Mouse (Mus musculus) intestine, embryonic 16.5 days (tissue): ENCODE data around the gene Arsg. TPM values are rescaled to one million over a fixed set of nuclear protein-coding genes. Genes with fewer than 3 reads are reported as not detected.
"Not testable (repeated sequence)": the region's sequence is repeated elsewhere in the genome, so short reads cannot be mapped to it uniquely, and the experiment has no call there.

ENCODE experiments used
- ATAC-seq: fragments of 200-750 bp; cut with Nextera tagmentation; 2 replicates; pipeline ENCODE4 v1.8.0; 2017; ENCODE audit warnings: moderate TSS enrichment, moderate library complexity
- H3K27ac ChIP-seq: fragments of 300-500 bp; sonication (generic); 2 replicates; pipeline ENCODE4 v1.5.1; 2014; ENCODE audit warnings: mild to moderate bottlenecking, low read length
- H3K27me3 ChIP-seq: fragments of 300-500 bp; sonication (generic); replicated peaks from 2 replicates; pipeline ENCODE4 v1.6.1; 2014; ENCODE audit warnings: low read length, control low read depth, mixed read lengths; ENCODE audit not compliant: control insufficient read depth, insufficient read depth
- H3K36me3 ChIP-seq: fragments of 300-500 bp; sonication (generic); 2 replicates; pipeline ENCODE4 v1.6.1; 2014; ENCODE audit warnings: low read length, control low read depth; ENCODE audit not compliant: control insufficient read depth, insufficient read depth
- H3K4me1 ChIP-seq: fragments of 300-500 bp; sonication (generic); 2 replicates; pipeline ENCODE4 v1.6.1; 2014; ENCODE audit warnings: low read length, control low read depth, mixed read lengths; ENCODE audit not compliant: control insufficient read depth, insufficient read depth
- H3K4me2 ChIP-seq: fragments of 300-500 bp; sonication (generic); 2 replicates; pipeline ENCODE4 v1.6.1; 2014; ENCODE audit warnings: low read depth, low read length, control low read depth
- H3K4me3 ChIP-seq: fragments of 300-500 bp; sonication (generic); 2 replicates; pipeline ENCODE4 v1.5.1; 2014; ENCODE audit warnings: mild to moderate bottlenecking, low read length
- H3K9ac ChIP-seq: fragments of 300-500 bp; sonication (generic); 2 replicates; pipeline ENCODE4 v1.6.1; 2014; ENCODE audit warnings: low read depth, low read length
- H3K9me3 ChIP-seq: fragments of 300-500 bp; sonication (generic); 2 replicates; pipeline ENCODE4 v1.6.1; 2016; ENCODE audit warnings: low read length, control low read depth; ENCODE audit not compliant: control insufficient read depth
- WGBS: fragments of 180-500 bp; shearing (Covaris S2); extraction: QIAGEN DNeasy Blood & Tissue Kit; methylation state at CpG from one replicate; pipeline ENCODE4 v1.1.7; 2014; 5-methylcytosine and 5-hydroxymethylcytosine counted together
- polyA plus RNA-seq: library from polyadenylated mRNA; unstranded; fragments of >200 nt; fragmentation: Nextera tagmentation; extraction: Ambion mirVana; gene quantifications from 2 replicates; pipeline ENCODE4 v1.2.1, GENCODE M21; 2015

Arsg gene
- polyA plus RNA-seq, 1 experiment from 2014 or later: 3.1 TPM

DNA sequence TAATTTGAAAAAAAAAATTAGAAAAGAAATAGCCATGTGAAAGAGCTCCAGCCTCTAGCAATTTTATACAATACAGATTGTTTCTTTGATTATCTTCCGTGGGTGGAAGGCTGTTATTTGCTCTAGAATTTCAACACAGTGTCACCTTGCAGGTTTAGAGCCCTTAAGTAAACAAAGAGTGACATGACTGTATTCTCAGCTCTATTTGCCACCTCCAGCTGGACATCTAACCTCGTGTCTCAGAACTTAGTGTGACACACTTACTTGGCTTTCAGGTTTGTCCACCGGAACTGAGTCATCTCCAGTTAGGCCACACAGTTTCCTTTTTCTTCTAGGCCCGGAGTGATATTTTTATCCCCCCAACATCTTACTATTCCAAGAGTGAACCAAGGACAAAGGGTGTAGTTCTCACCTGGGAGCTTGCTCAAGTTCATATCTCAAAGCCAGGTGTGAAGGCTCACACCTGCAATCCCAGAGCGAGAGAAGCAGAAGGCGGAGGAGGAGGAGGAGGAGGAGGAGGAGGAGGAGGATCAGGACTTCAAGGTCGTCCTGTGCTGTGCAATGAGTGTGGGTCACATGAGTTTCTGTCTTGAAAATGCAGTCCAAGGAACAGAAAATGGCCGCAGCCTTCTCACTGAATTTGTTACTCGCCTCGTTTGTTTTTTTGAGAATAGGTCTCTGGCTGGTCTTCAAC lies 15.0 kb downstream of the Arsg start:
- ATAC-seq: peak; percentile 71
- Histone ChIP-seq H3K4me2 (no peak overlapping the region), H3K27me3 (no peaks in the 10 kb centered on the region), H3K27ac (0 out of 2 replicates have a peak overlapping the region, but pooled peaks have one; percentile 44), H3K9me3 (no peaks in the 10 kb centered on the region), H3K36me3 (no peaks in the 10 kb centered on the region), H3K4me3 (no peak overlapping the region), H3K4me1 (no peaks in the 10 kb centered on the region), H3K9ac (no peak overlapping the region)
- 73% methylated on average over 10 of the region's 10 CpGs for WGBS

GRCm38 (mm10) chr11:109489763-109490162 lies 16.6 kb downstream of the Arsg start:
- H3K9ac ChIP-seq: no peak overlapping the region
- H3K4me2 ChIP-seq: no peak overlapping the region
- no peaks in the 10 kb centered on the region for H3K9me3 ChIP-seq
- H3K4me3 ChIP-seq: no peak overlapping the region
- H3K27me3 ChIP-seq: no peaks in the 10 kb centered on the region
- H3K27ac ChIP-seq: no peak overlapping the region
- H3K36me3 ChIP-seq: no peaks in the 10 kb centered on the region
- ATAC-seq: no peak
- H3K4me1 ChIP-seq: peaks cover 3% of the 10 kb centered on the region; the same call in 1 of the 2 replicates
- WGBS: 71% methylated on average over 2 of the region's 2 CpGs

DNA sequence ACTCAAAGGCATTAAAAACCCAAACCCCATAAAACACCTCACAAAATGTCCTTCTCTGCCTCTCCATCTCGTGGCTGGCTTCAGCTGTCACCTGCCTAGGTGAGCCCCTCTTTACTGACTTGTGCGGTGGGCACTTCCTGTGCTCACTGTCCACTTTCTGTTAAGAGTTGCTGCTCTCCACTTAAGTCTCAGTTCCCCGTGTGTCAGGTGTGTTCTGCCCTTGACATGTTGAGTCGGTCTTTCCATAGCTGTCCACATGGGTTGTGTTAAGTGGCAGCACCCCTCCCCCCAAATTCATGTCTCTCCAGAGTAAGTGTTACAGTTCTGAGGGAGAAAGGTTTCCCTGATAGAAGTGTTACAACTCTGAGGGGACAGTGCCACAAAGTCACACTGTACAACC lies 18.7 kb downstream of the Arsg start:
- Histone ChIP-seq H3K27me3 (no peaks in the 10 kb centered on the region), H3K4me2 (no peak overlapping the region), H3K36me3 (no peaks in the 10 kb centered on the region), H3K4me3 (no peak overlapping the region), H3K9ac (no peak overlapping the region), H3K4me1 (peaks cover 14% of the 10 kb centered on the region), H3K27ac (no peak overlapping the region), H3K9me3 (no peaks in the 10 kb centered on the region)
- 85% methylated on average over 4 of the region's 4 CpGs for WGBS
- no peak for ATAC-seq

DNA sequence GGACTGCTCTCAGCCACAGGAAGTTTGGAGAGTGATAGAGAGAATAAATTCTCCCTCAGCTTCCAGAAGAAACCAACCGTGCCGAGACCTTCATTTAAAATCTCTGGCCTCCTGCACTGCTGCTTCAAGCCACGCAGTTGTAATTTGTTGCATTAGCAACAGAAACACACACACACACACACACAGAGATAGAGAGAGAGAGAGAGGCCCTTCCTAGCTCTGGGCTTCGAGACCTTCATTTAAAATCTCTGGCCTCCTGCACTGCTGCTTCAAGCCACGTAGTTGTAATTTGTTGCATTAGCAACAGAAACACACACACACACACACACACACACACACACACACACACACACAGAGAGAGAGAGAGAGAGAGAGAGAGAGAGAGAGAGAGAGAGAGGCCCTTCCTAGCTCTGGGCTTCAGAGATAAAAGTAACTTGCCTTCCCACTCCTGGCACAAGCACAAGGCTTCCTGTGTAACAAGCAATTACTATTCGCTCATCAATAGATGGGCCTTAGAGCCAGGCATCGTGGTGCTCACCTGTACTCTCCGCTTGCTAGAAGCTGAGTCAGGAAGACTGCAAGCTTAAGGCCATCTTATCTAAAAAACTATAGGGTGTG lies 19.8 kb downstream of the Arsg start:
- not testable (repeated sequence) for H3K27me3 ChIP-seq, H3K9ac ChIP-seq, H3K27ac ChIP-seq, ATAC-seq, H3K4me2 ChIP-seq, H3K36me3 ChIP-seq, H3K9me3 ChIP-seq, H3K4me3 ChIP-seq
- 64% methylated on average over 8 of the region's 8 CpGs for WGBS
- peaks cover 17% of the 10 kb centered on the region for H3K4me1 ChIP-seq

- Histone ChIP-seq H3K36me3 (no peaks in the 10 kb centered on the region), H3K9ac (no peak overlapping the region), H3K27me3 (no peaks in the 10 kb centered on the region), H3K27ac (peak overlapping the region; percentile 49; the same call in 1 of the 2 replicates), H3K9me3 (no peaks in the 10 kb centered on the region), H3K4me2 (no peak overlapping the region), H3K4me3 (no peak overlapping the region), H3K4me1 (peaks cover 21% of the 10 kb centered on the region)
- 50% methylated on average over 24 of the region's 24 CpGs for WGBS
- peak; percentile 40 for ATAC-seq
These were observed 22.0 kb downstream of the Arsg start for GRCm38 (mm10) chr11:109494890-109495770.

DNA sequence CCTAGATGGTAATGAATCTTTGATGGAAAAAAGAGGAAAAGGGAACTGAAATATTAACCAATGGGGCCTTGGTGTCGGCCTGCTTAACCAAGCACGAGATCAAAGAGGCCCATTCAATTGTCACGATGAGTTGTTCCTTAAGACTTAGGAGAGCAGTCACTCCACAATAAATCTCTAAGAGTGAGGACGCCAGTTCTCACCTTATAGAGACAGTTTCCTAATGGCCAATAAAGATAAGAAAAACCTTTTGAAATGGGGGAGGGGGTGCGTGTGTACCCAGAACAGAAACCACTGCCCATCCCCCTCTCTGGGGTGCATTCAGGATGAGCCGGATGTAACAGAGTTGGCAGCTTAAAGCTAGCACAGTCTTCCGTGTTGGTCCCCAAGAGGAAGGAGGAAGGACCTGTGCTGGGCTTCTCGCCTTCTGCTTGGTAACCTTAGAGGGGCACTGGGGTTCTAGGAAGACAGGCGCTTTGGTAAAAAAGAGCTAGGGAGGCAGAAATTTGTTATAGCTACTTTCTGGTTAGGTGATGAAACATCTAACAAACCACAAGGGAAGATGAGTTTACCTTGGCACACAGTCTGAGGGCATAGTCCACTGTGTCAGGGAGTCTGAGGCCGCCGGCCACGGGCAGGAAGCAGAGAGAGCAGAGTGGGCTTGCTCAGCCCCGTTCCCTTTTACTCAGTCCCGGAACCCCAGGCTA lies 22.7 kb downstream of the Arsg start:
- 28% methylated on average over 14 of the region's 14 CpGs for whole genome bisulfite sequencing
- H3K4me2 ChIP-seq: no peak overlapping the region
- H3K9me3 ChIP-seq: no peaks in the 10 kb centered on the region
- H3K27ac ChIP-seq: peak overlapping the region; percentile 49; the same call in 1 of the 2 replicates
- ATAC-seq: peak; percentile 55
- no peaks in the 10 kb centered on the region for H3K36me3 ChIP-seq
- H3K27me3 ChIP-seq: no peaks in the 10 kb centered on the region
- H3K9ac ChIP-seq: no peak overlapping the region
- H3K4me3 ChIP-seq: no peak overlapping the region
- H3K4me1 ChIP-seq: peaks cover 21% of the 10 kb centered on the region

- 75% methylated on average over 7 of the region's 7 CpGs for WGBS
- Histone ChIP-seq H3K9me3 (no peaks in the 10 kb centered on the region), H3K27ac (0 out of 2 replicates have a peak overlapping the region, but pooled peaks have one; percentile 49), H3K4me2 (no peak overlapping the region), H3K4me1 (peaks cover 21% of the 10 kb centered on the region), H3K36me3 (no peaks in the 10 kb centered on the region), H3K9ac (no peak overlapping the region), H3K4me3 (no peak overlapping the region), H3K27me3 (no peaks in the 10 kb centered on the region)
- no peak for ATAC-seq
These were observed 23.4 kb downstream of the Arsg start for GRCm38 (mm10) chr11:109496475-109496993.

DNA sequence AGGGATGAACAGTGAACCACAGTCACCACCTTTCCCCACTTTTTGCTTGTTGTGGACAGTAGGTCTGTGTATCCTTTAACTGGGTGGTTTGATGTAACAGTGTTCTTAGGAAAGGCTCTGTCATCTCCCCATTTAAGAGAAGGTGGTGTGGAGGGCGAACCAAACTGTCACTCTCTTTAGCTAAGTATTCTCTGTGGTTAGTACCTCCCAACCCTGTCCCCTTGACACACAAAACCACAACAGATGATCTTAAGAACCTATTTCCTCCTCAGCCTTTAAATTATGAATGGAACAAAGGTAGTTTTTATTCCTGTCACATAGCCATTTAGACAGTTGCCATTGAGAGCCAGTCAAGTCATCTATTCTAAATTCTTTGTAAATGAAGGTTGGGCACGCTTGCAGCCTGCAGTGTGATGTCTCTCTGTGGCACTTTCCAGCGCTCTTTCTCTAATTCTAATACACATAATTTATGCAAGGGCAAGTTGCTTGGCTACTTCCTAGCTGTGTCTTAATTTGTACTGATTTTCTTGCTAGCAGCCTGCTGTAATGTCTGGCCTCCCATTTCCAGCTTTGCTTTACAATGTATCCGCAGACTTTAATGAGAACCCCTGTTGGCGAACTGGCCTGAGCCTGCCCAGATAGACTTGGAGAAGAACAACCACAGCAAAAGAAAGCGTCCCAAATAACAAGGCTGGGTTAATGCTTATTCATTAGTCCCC lies 24.0 kb downstream of the Arsg start:
- Histone ChIP-seq H3K27ac (no peak overlapping the region), H3K9ac (no peak overlapping the region), H3K4me2 (no peak overlapping the region), H3K9me3 (no peaks in the 10 kb centered on the region), H3K4me3 (no peak overlapping the region), H3K36me3 (no peaks in the 10 kb centered on the region), H3K4me1 (peaks cover 21% of the 10 kb centered on the region), H3K27me3 (no peaks in the 10 kb centered on the region)
- WGBS: 77% methylated on average over 6 of the region's 6 CpGs
- ATAC-seq: no peak
